Comparison of ENCODE assay signal across 19 mouse cellular contexts in the genomic region with DNA sequence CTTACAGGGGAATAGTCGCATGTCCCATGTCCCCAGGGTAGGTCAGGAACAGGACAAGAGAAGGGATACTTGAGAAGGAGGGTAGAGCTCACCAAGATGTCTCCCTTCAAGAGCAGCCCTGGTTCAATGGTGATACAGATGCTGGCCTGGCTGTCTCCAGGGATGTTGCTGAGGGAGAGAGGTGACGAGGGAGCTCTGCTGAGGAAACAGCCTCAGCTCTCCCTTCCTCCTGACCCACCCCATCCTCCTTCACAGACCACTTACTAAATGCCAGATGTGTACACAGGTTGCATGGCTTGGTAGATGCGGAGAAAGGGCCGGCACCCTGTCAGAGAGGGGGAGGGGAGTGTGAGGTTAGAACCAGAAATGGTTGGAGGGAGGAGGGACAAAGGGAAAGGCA.
A peak's percentile ranks its signal among the peaks of the same experiment; 100 is the strongest.
DNase-seq lines count a peak whose midpoint lies in the region; ATAC-seq and TF ChIP-seq lines count a peak whose summit lies in the region.
"Had no signal": no experiment of that assay in that cellular context is flagged by ENCODE, and none has a peak within 500 bp of the region (broad histone marks: within the 10 kb centered on the region; RNA-seq: fewer than 3 reads in every experiment).

No protein-coding gene starts in this region.

- peak; percentile 28; the same call in 1 of the 2 replicates for ATAC-seq in neutrophil, adult 5-6 weeks (ENCODE audit: extremely low read depth, insufficient number of reproducible peaks, low FRiP score, poor library complexity, severe bottlenecking)
- ATAC-seq: activated CD4-positive, CD25-positive, alpha-beta regulatory T cell, adult 4 months; CD4-positive, CD25-positive, alpha-beta regulatory T cell, adult 4 months; Patski had no signal

- no peak overlapping the region for H3K4me3 ChIP-seq in gastrocnemius, adult 2 months

- DNase-seq in gastrocnemius, adult 2 months = no peak
- no peak for DNase-seq in gastrocnemius, postnatal 4 days (ENCODE audit: low spot score in 2 of 2)
- DNase-seq in heart, adult 11 months = peak; percentile 90
- no peak for DNase-seq in heart, postnatal 4 days
- no peak for DNase-seq in lung, postnatal 4 days
- DNase-seq: adrenal gland, adult 2 months; adrenal gland, adult 8-10 months; adrenal gland, postnatal 10 days; adrenal gland, postnatal 14 days; adrenal gland, postnatal 25 days; adrenal gland, postnatal 36 days; B cell, adult 2 months; cerebellum, adult 11 months; cerebellum, adult 11-12 months; cerebellum, adult 18-20 months had no signal

- peak overlapping the region; percentile 24; the same call in 1 of the 2 replicates for H3K27ac ChIP-seq in gastrocnemius, adult 2 months

- intact Hi-C loops in gastrocnemius, adult 2 months (cut with DNase I) = loop anchor here (1.0 kb wide), 2 partner anchors 21 to 83 kb away; no protein-coding TSS in a partner anchor

- no peak for TF ChIP-seq CTCF in gastrocnemius, adult 2 months (IDR thresholded peaks at IDR 0.05)
